Mouse (Mus musculus) stomach, postnatal 0 days (tissue): ENCODE results near the gene 1700017B05Rik.

ENCODE experiments used
- CTCF ChIP-seq: IDR thresholded peaks from 2 replicates; pipeline ENCODE4 v1.5.1; 2016; ENCODE audit warnings: antibody characterized with exemption, low read depth, mild to moderate bottlenecking, moderate library complexity
- EP300 ChIP-seq: optimal IDR thresholded peaks from 2 replicates; pipeline ENCODE3; 2016; ENCODE audit warnings: antibody characterized with exemption

DNA sequence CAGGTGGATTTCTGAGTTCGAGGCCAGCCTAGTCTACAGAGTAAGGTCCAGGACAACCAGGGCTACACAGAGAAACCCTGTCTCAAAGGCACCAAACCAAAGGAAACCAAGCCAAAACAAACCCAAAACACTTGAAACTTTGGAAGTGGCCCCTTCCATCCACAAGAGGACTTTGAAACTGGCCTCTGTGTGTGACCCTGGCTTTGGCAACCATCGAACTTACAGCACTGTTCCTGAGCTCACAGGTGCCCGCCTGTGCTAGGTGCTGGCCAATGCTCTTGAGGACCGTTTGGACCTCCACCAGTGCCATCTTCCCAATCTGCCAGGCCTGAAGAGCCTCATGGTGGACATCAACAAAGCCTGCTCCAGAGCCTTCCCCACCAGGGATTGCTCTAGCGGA, 43.6 kb downstream of the 1700017B05Rik start:
- no peak for TF ChIP-seq CTCF
- TF ChIP-seq EP300, result no peak
